In the genomic region with DNA sequence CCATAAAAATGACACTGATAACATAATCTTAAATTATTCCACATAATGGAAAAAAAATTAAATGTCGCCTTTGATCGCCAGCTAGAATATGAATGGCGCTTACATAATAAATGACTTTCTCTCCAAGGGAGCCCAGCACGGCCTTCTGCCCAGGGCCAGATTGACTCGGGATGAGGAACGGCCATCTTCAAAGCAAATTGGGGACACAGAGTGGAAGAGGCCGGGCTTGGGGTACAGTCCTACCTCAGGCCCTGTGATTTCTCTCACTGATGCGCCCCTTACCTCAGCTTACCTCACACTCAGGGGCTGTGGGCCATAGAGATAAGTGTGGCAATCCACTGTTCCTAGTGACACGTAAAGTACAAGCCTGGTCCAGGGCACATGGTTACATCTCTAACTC, we compare ENCODE assay signal across 13 mouse cellular contexts.
"Had no signal": no experiment of that assay in that cellular context is flagged by ENCODE, and none has a peak within 500 bp of the region (broad histone marks: within the 10 kb centered on the region; RNA-seq: fewer than 3 reads in every experiment).

No protein-coding gene starts in this region.

- DNase-seq: gastrocnemius, adult 2 months; gastrocnemius, postnatal 10 days; gastrocnemius, postnatal 25 days; heart, adult 18-20 months; heart, postnatal 10 days; heart, postnatal 4 days; kidney, adult 18-20 months; kidney, adult 8-10 months; kidney, postnatal 10 days; kidney, postnatal 25 days; kidney, postnatal 4 days; liver; liver, embryonic 13.5 days had no signal
